Mouse (Mus musculus): ENCODE data around the gene Amotl1. TPM values are rescaled to one million over a fixed set of nuclear protein-coding genes. Genes with fewer than 3 reads are reported as not detected.

Amotl1 gene
- total and polyA plus RNA-seq, 3 experiments: 2.3 to 4.9 (median 3.1) TPM

GRCm38 (mm10) chr9:14625024-14625423 is 19.8 kb downstream of the Amotl1 start:
- DNase-seq (ENCODE audit: low spot score) (no peak), ATAC-seq (ENCODE audit: extremely low read depth, insufficient number of reproducible peaks, low FRiP score, poor library complexity, severe bottlenecking) (no peak)
- Histone ChIP-seq H3K27me3 (ENCODE audit: insufficient read depth, low read length) (peaks cover 7% of the 10 kb centered on the region; the same call in 1 of the 2 replicates), H3K4me3 (ENCODE audit: low read depth, low read length) (no peak overlapping the region), H3K4me1 (ENCODE audit: insufficient read depth, low read depth, low read length) (no peaks in the 10 kb centered on the region), H3K9me3 (replicated peaks) (no peaks in the 10 kb centered on the region), H3K36me3 (replicated peaks) (no peaks in the 10 kb centered on the region)
- TF ChIP-seq GATA2 (IDR thresholded peaks at IDR 0.05; ENCODE audit: borderline replicate concordance, low read depth, low read length): no peak
- no peak for TF ChIP-seq CTCF (IDR thresholded peaks at IDR 0.05; ENCODE audit: low read depth, low read length)
- no peak for TF ChIP-seq POLR2AphosphoS5 (IDR thresholded peaks at IDR 0.05; ENCODE audit: insufficient replicate concordance, low read depth, low read length)
- TF ChIP-seq TAL1 (conservative IDR thresholded peaks at IDR 0.05; ENCODE audit: low read depth, low read length): no peak
- no peak for TF ChIP-seq GATA1 (IDR thresholded peaks at IDR 0.05; ENCODE audit: borderline replicate concordance, low read length)

GRCm38 (mm10) chr9:14623928-14624327 is 20.9 kb downstream of the Amotl1 start:
- H3K36me3 ChIP-seq (replicated peaks): no peaks in the 10 kb centered on the region
- no peak for TF ChIP-seq CTCF (IDR thresholded peaks at IDR 0.05; ENCODE audit: low read depth, low read length)
- no peaks in the 10 kb centered on the region for H3K9me3 ChIP-seq (replicated peaks)
- ATAC-seq (ENCODE audit: extremely low read depth, insufficient number of reproducible peaks, low FRiP score, poor library complexity, severe bottlenecking) (no peak), DNase-seq (ENCODE audit: low spot score) (no peak)
- H3K4me1 ChIP-seq (ENCODE audit: insufficient read depth, low read depth, low read length): no peaks in the 10 kb centered on the region
- H3K27me3 ChIP-seq (ENCODE audit: insufficient read depth, low read length): peaks cover 7% of the 10 kb centered on the region; the same call in 1 of the 2 replicates
- H3K4me3 ChIP-seq (ENCODE audit: low read depth, low read length): no peak overlapping the region

GRCm38 (mm10) chr9:14623250-14623649 is 21.6 kb downstream of the Amotl1 start:
- Histone ChIP-seq H3K4me3 (ENCODE audit: low read depth, low read length) (no peak overlapping the region), H3K27me3 (ENCODE audit: insufficient read depth, low read length) (peaks cover 7% of the 10 kb centered on the region; the same call in 1 of the 2 replicates), H3K9me3 (replicated peaks) (no peaks in the 10 kb centered on the region), H3K36me3 (replicated peaks) (no peaks in the 10 kb centered on the region), H3K4me1 (ENCODE audit: insufficient read depth, low read depth, low read length) (no peaks in the 10 kb centered on the region)
- ATAC-seq (ENCODE audit: extremely low read depth, insufficient number of reproducible peaks, low FRiP score, poor library complexity, severe bottlenecking) (no peak), DNase-seq (ENCODE audit: low spot score) (no peak)
- TF ChIP-seq CTCF (IDR thresholded peaks at IDR 0.05; ENCODE audit: low read depth, low read length) (no peak), POLR2AphosphoS5 (IDR thresholded peaks at IDR 0.05; ENCODE audit: insufficient replicate concordance, low read depth, low read length) (no peak), GATA2 (IDR thresholded peaks at IDR 0.05; ENCODE audit: borderline replicate concordance, low read depth, low read length) (no peak), TAL1 (conservative IDR thresholded peaks at IDR 0.05; ENCODE audit: low read depth, low read length) (no peak)

GRCm38 (mm10) chr9:14622848-14623247 is 22.0 kb downstream of the Amotl1 start:
- TF ChIP-seq GATA2 (IDR thresholded peaks at IDR 0.05; ENCODE audit: borderline replicate concordance, low read depth, low read length) (no peak), TAL1 (conservative IDR thresholded peaks at IDR 0.05; ENCODE audit: low read depth, low read length) (no peak), GATA1 (IDR thresholded peaks at IDR 0.05; ENCODE audit: borderline replicate concordance, low read length) (no peak), POLR2AphosphoS5 (IDR thresholded peaks at IDR 0.05; ENCODE audit: insufficient replicate concordance, low read depth, low read length) (no peak), CTCF (IDR thresholded peaks at IDR 0.05; ENCODE audit: low read depth, low read length) (no peak)

GRCm38 (mm10) chr9:14620107-14620506 is 24.7 kb downstream of the Amotl1 start:
- TF ChIP-seq CTCF (IDR thresholded peaks at IDR 0.05; ENCODE audit: low read depth, low read length) (no peak), POLR2AphosphoS5 (IDR thresholded peaks at IDR 0.05; ENCODE audit: insufficient replicate concordance, low read depth, low read length) (no peak), GATA1 (IDR thresholded peaks at IDR 0.05; ENCODE audit: borderline replicate concordance, low read length) (no peak), TAL1 (conservative IDR thresholded peaks at IDR 0.05; ENCODE audit: low read depth, low read length) (no peak), GATA2 (IDR thresholded peaks at IDR 0.05; ENCODE audit: borderline replicate concordance, low read depth, low read length) (no peak)
- Histone ChIP-seq H3K27me3 (ENCODE audit: insufficient read depth, low read length) (peaks cover 15% of the 10 kb centered on the region), H3K4me1 (ENCODE audit: insufficient read depth, low read depth, low read length) (no peaks in the 10 kb centered on the region), H3K9me3 (replicated peaks) (no peaks in the 10 kb centered on the region), H3K36me3 (replicated peaks) (no peaks in the 10 kb centered on the region), H3K4me3 (ENCODE audit: low read depth, low read length) (no peak overlapping the region)
- no peak for DNase-seq (ENCODE audit: low spot score)
- ATAC-seq (ENCODE audit: extremely low read depth, insufficient number of reproducible peaks, low FRiP score, poor library complexity, severe bottlenecking): no peak

More at GRCm38 (mm10) chr9:14622848-14623247, 22.0 kb downstream of the Amotl1 start:
- ATAC-seq (ENCODE audit: extremely low read depth, insufficient number of reproducible peaks, low FRiP score, poor library complexity, severe bottlenecking) (no peak), DNase-seq (ENCODE audit: low spot score) (no peak)
- peaks cover 7% of the 10 kb centered on the region; the same call in 1 of the 2 replicates for H3K27me3 ChIP-seq (ENCODE audit: insufficient read depth, low read length)
- H3K4me1 ChIP-seq (ENCODE audit: insufficient read depth, low read depth, low read length): no peaks in the 10 kb centered on the region
- H3K36me3 ChIP-seq (replicated peaks): no peaks in the 10 kb centered on the region
- H3K9me3 ChIP-seq (replicated peaks): no peaks in the 10 kb centered on the region
- no peak overlapping the region for H3K4me3 ChIP-seq (ENCODE audit: low read depth, low read length)

- ATAC-seq (ENCODE audit: extremely low read depth, insufficient number of reproducible peaks, low FRiP score, poor library complexity, severe bottlenecking): no peak
- no peak for DNase-seq (ENCODE audit: low spot score)
Measured at GRCm38 (mm10) chr9:14614931-14615880, 29.6 kb downstream of the Amotl1 start.

More at GRCm38 (mm10) chr9:14614931-14615880, 29.6 kb downstream of the Amotl1 start:
- Histone ChIP-seq H3K4me3 (ENCODE audit: low read depth, low read length) (no peak overlapping the region), H3K9me3 (replicated peaks) (no peaks in the 10 kb centered on the region), H3K27me3 (ENCODE audit: insufficient read depth, low read length) (peaks cover 22% of the 10 kb centered on the region), H3K4me1 (ENCODE audit: insufficient read depth, low read depth, low read length) (no peaks in the 10 kb centered on the region), H3K36me3 (replicated peaks) (no peaks in the 10 kb centered on the region)
- no peak for TF ChIP-seq TAL1 (conservative IDR thresholded peaks at IDR 0.05; ENCODE audit: low read depth, low read length)
- no peak for TF ChIP-seq CTCF (IDR thresholded peaks at IDR 0.05; ENCODE audit: low read depth, low read length)
- no peak for TF ChIP-seq GATA1 (IDR thresholded peaks at IDR 0.05; ENCODE audit: borderline replicate concordance, low read length)
- TF ChIP-seq GATA2 (IDR thresholded peaks at IDR 0.05; ENCODE audit: borderline replicate concordance, low read depth, low read length): no peak
- TF ChIP-seq POLR2AphosphoS5 (IDR thresholded peaks at IDR 0.05; ENCODE audit: insufficient replicate concordance, low read depth, low read length): no peak

Measured in G1E (cell line).